In genomic region chr12:72760376-72761229, GRCm38 (mm10) we compare ENCODE assay signal across 7 mouse cellular contexts. TPM values are rescaled to one million over a fixed set of nuclear protein-coding genes. Genes with fewer than 3 reads are reported as not detected.
DNase-seq lines count a peak whose midpoint lies in the region; ATAC-seq lines count a peak whose summit lies in the region.

No protein-coding gene starts in this region.

- H3K4me3 ChIP-seq in intestine, embryonic 14.5 days (ENCODE audit: low read depth, low read length): peak overlapping the region; percentile 81

- intact Hi-C loops in gastrocnemius, postnatal 14 days (cut with DNase I; ENCODE audit: low total_unique reads): no loop called here
- intact Hi-C loops in left cerebral cortex, postnatal 14 days (cut with DNase I): no loop called here

- no peaks in the 10 kb centered on the region for H3K9me3 ChIP-seq in intestine, embryonic 14.5 days (ENCODE audit: control insufficient read depth, low read length)

- DNase-seq in adrenal gland, adult 2 months: peak; percentile 97
- peak; percentile 90 for DNase-seq in embryo, embryonic 10.5 days (ENCODE audit: low spot score)
- peak; percentile 96 for DNase-seq in gastrocnemius, postnatal 14 days
- peak; percentile 97 for DNase-seq in intestine, embryonic 14.5 days (ENCODE audit: low spot score)
- DNase-seq in left cerebral cortex, postnatal 14 days (ENCODE audit: low spot score in 2 of 2): peak; percentile 95 to 96
- peak; percentile 95 for DNase-seq in mesoderm, embryonic 11.5 days (ENCODE audit: low read depth, low spot score)
- DNase-seq in right cerebral cortex, postnatal 36 days (ENCODE audit: low spot score in 2 of 2): peak; percentile 91

- H3K27ac ChIP-seq in intestine, embryonic 14.5 days (ENCODE audit: low read depth): peak overlapping the region; percentile 98

- peaks cover 17% of the 10 kb centered on the region for H3K4me1 ChIP-seq in intestine, embryonic 14.5 days (replicated peaks; ENCODE audit: control insufficient read depth, insufficient read depth, low read length)

- H3K27me3 ChIP-seq in intestine, embryonic 14.5 days (replicated peaks; ENCODE audit: control insufficient read depth, insufficient read depth, low read length): no peaks in the 10 kb centered on the region

- peak; percentile 97 for ATAC-seq in intestine, embryonic 14.5 days (replicated peaks; ENCODE audit: low FRiP score, low TSS enrichment, low read depth)

- H3K36me3 ChIP-seq in intestine, embryonic 14.5 days (ENCODE audit: control insufficient read depth, insufficient read depth, low read length): no peaks in the 10 kb centered on the region

- peak overlapping the region; percentile 99 for H3K9ac ChIP-seq in intestine, embryonic 14.5 days (ENCODE audit: low read length)

- WGBS in intestine, embryonic 14.5 days: under 1% methylated on average over 68 of the region's 78 CpGs

- peak overlapping the region; percentile 56 for H3K4me2 ChIP-seq in intestine, embryonic 14.5 days (ENCODE audit: low read length)

RNA-seq across cellular contexts. Expression of gene Ppm1a, which starts 3.3 kb away (rescaled TPM):
- 100 to 1,000 TPM; 232 to 265 TPM for total RNA-seq in adrenal gland, adult 2 months (2021)
- polyA plus RNA-seq in adrenal gland, adult 2 months (2012; rRNA removed): 39.0 and 48.1 TPM in 2 replicates
- 100 to 1,000 TPM; 156 to 160 TPM for total RNA-seq in gastrocnemius, postnatal 14 days (2021)
- polyA plus RNA-seq in intestine, embryonic 14.5 days (2014; fragmentation: Nextera tagmentation; extraction: Ambion mirVana): 65.8 and 83.3 TPM in 2 replicates
- total RNA-seq in left cerebral cortex, postnatal 14 days (2021): 100 to 1,000 TPM; 265 to 266 TPM

Comparison
In these comparisons a context has a peak if more than half of its experiments do, and no peak if none do; other contexts are left out.
1. Peak in every context shown above with its lines: DNase-seq, ATAC-seq, H3K4me3 ChIP-seq and H3K27ac ChIP-seq.